Mouse (Mus musculus): ENCODE measurements around the gene Hmox2.
A peak's percentile ranks its signal among the peaks of the same experiment; 100 is the strongest.
"Not testable (repeated sequence)": the region's sequence is repeated elsewhere in the genome, so short reads cannot be mapped to it uniquely, and the experiment has no call there.

Gene Hmox2

DNA sequence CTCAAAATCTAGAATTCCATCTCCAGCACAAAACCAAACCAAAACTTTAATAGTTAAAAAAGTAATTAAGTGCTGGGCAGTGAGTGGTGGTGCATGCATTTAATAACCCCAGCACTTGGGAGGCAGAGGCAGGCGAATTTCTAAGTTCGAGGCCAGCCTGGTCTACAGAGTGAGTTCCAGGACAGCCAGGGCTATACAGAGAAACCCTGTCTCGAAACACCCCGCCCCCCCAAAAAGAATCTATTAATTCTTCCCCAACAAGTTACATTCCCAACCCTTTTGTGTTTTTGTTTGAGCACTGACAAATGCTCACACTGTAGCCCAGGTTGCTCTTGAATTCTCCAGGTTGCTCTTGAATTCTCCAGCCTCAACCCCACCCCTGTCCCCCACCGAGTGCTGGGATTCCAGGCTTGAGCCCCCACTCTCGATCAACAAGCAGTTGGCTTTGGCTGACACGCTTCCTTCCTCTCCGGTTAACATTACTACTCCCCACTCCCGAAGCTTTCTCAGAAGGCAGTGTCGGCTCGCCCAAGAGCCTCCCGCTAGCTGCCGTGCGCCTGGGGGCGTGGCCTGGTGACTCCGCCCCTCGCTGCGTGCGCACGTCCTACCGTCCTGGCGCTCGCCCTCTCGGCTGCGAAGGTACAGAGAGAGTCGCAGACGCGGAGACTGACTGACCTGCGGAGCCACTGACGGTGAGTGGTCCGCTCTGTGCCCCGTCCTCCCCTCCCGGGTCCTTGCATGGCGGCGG lies at the start of gene Hmox2:
TSS of gene Hmox2 (plus strand) at position 582 of the 748 bp plus-strand sequence.
- DNase-seq, result peak; percentile 97

DNA sequence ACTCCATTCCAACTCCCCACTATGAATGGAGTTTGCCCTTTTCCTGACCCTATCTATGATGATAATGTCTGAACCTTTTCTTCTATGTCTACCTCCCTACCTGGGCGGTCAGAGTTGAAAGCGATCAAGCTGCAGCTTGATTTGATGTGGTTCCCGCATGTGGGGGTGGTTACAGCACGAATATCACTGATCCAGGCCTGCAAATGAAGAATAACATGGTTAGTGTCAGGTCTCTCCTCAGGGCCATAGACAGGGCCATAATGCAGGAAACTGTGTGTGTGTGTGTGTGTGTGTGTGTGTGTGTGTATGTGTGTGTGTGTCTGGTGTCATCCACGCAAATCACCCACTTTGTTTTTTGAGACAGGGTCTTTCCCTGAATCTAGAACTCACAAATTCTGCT lies 49.3 kb upstream of the Hmox2 start:
- DNase-seq, result no peak

DNA sequence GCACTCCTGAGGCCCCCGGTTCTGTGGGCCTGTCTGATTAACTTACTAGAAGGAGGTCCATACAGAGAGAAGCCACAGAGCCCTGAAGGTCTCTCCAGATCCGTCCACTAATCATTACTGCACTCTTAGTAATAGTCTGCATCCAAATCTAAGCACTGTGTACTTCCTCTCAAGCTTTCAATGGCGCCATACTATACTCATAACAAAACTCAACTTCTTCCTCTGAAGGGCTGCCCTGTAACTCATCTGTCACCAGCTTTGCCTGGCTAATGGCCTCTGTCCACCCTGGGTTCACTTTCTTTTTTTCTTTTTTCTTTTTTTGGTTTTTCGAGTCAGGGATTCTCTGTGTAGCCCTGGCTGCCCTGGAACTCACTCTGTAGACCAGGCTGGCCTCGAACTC lies 48.1 kb upstream of the Hmox2 start:
- DNase-seq, result no peak

DNA sequence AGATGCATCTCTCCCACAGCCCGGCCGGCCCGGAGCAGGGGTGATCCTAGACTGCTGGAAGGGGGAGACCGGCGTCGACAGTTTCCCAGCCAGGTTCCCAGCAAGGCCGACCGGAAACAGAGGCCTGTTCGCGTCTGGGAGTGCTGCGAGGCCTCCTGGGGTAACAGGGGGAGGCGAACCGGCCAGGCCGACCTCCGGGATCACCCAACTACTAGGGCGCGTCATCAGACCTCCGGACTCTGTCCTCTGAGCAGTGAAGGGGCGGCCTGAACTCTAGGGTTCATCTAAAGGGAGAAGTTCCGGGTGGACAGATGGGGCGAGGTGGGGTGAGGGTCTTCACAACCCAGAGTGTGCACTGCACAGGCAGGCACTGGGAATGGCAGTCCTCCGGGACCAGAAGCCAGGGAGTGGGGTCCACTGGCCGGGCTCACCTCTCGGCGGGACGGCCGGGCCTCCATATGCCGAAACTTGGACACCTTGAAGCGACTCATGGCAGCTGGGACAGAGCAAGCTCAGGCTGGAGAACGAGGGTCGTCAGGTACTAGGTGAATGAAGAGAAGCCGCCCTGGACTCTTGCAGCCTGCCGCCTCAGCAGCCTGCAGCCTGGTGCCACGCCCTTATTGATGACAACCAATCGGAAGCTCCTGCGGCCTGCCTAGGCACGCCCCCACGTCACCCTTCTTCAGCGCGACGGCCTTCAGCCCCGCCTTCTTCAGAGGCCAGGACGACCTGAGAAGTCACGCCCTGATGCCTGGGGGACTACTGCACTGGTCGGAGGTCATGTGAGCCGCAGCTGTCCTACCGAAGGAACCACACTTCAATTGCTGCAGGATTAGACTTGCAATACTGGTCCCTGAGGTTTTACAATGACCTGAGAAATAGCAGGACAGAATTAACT lies 46.8 kb upstream of the Hmox2 start, which contains the start of gene Coro7:
TSS of gene Coro7 (minus strand) at position 657 of the 898 bp plus-strand sequence.
- peak; percentile 94 for DNase-seq

DNA sequence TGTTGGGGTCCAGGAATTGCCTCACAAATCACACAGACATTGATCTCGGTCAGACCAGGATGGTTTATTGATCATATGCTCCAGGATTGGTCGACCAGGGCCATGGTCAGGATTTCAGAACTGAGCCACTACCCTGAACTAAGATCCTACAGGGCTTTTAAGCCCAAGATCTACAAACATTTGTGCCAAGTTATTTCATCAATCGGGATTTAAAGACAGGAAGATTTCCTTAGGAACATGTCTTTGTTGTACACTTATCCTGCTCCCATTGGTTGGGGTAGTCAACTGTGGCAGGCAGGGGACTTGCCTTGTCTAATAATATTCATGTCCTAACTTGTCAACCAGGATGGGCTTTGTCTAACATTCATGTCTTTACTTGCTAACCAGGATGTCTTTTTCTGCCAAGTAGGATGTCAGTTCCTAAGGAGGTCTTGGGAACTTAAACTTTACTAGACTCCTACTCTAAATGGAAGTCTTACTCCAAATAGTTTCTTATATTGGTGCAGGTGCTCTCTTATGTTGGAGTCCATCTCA lies 45.2 kb upstream of the Hmox2 start:
- not testable (repeated sequence) for DNase-seq

DNA sequence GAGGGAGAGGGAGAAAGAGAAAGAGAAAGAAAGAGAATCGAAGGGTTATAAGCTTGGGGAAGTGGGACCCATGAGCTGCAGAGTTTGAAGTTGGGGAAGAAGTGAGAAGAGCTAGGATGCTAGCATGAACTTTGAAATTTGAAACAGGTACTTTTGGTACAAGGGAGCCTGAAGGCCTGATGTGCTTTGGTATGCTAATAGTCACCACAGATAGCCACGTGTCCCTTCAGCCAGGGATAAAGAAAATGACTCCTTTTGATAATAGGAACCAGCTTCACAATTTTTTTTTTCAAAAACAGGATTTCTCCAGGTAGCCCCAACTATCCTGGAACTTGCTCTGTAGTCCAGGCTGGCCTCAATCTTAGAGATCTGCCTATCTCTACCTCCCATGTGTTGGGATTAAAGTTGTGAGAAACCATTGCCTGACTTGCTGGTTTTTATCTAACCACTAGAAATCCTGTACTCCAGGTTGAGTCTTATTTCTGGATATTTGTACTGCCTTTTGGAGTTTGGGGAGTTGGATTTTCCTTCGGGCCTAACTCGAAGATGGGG lies 43.5 kb upstream of the Hmox2 start:
- no peak for DNase-seq

GRCm38 (mm10) chr16:4683193-4683580 lies 43.0 kb upstream of the Hmox2 start:
- no peak for DNase-seq

- DNase-seq, result peak; percentile 98
Measured at GRCm38 (mm10) chr16:4683581-4684456, 42.3 kb upstream of the Hmox2 start.

- DNase-seq, result no peak
Measured at GRCm38 (mm10) chr16:4684457-4684791, 41.7 kb upstream of the Hmox2 start.

DNA sequence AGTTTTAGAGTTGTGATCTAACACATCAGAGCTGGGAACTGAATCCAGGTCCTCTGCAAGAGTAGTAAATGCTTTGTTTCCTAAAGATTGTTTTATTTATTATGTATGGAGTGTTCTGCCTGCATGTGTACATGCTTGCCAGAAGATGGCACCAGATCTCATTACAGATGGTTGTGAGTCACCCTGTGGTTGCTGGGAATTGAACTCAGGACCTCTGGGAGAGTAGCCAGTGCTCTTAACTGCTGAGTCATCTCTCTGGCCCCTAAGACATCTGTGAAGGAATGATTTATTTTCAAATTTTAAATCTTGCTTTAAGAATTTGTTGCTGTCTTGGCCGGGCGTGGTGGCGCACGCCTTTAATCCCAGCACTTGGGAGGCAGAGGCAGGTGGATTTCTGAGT lies 36.8 kb upstream of the Hmox2 start:
- DNase-seq, result not testable (repeated sequence)

GRCm38 (mm10) chr16:4701211-4701610 lies 24.9 kb upstream of the Hmox2 start:
- DNase-seq, result no peak

- no peak for DNase-seq
Measured at GRCm38 (mm10) chr16:4702646-4703045, 23.5 kb upstream of the Hmox2 start.

GRCm38 (mm10) chr16:4705541-4705940 lies 20.6 kb upstream of the Hmox2 start:
- DNase-seq, result no peak

DNA sequence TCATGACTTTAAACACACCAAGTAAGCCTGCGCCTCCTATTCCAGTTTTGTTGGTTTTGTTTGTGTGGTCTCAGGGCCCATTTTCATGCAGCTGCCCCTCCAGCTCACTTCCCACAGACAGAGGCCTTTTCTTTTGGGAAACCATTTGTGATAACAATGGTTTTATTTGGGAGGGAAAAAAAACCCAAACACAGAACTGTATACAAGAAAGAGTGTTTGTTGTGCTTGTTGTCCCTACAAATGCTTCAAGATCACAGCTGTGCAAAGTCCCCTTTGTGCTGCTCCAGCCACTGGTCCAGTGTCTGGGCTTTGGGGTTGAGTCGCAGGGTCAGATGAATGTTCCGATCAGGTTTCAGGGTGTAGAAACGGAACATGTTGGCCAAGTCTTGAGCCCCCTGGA lies 15.0 kb upstream of the Hmox2 start:
- DNase-seq, result no peak

DNA sequence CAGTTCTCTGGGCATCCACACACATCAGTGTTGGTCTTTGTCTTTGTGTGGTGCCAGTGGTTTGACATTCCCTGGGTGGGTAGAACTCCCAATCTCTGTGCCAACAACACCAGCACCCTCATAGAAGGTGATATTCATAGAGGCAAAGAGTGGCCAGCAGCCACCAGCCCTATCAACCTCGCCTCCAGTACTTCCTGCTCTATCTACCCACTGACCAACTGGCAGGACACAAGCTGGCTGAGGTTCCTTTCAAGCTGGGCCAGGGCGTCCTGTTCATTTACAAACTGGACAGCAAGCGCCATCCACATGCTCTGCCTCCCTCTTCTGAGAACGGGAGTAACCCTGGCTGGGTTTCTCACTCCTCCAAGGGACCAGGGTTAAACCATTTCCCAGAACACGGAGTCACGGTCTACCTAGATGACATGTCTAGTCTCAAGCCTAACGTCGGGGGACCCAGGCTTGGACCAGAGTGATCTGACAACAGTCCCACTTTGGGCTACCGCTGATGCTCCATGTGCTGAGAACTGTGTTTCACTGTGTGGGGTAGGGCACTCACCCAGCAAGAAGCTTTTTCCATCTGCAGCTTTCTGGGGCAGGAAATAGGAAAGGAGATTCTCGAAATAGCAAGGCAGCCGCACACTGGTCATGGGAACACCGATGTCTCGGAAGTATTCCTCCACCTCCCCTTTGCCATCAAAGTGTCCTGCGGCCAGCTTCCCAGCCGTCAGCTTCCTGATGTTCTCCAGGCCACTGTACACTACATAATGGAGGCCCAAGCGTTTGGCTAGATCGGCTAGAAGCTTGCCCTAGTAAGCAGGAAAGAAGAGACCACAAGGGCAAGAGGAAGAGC lies 12.1 kb upstream of the Hmox2 start:
- no peak for DNase-seq

GRCm38 (mm10) chr16:4717866-4718265 lies 8.3 kb upstream of the Hmox2 start:
- no peak for DNase-seq

- DNase-seq, result peak; percentile 74
Measured at GRCm38 (mm10) chr16:4718753-4719518, 7.2 kb upstream of the Hmox2 start, which contains the start of gene Nmral1. Gene Nmral1 (minus strand): TSS chr16:4719356.

DNA sequence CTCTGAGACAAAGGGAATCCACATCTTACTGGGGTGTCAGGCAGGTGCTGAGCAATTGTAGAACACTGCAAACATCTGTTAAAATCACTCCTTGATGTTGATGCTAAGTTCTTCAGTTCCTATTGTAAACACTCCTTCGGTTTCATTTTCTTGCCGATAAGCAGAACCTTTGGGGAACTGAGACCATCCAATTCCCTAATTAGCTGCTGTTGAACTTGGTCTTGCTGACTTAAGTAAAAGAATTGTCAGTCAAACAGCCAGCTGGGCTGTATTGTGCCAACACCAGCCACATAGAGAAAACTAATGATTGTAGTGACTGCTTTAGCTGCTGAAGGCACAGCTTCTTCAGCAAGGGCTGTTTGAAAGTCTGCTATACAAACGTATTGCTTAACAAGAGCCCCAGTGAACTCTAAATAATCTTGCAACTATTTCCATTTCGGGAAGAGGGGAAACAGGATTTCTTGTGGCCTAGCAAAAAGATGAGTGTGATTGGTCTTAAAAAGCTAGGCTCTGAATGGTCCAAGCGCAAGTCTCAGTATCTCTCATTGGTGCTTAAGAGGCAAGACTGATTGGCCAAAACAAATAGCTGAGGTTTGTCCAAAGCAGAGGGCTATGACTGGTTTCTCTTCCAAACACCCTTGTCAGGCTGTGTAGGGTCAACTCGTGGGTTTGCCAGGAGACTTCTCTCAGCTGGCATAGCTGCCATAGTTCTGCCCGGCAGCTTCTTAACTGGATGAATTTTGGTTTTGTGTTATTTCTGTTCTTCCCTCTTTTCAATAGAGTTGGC lies 3.8 kb upstream of the Hmox2 start:
- no peak for DNase-seq

DNA sequence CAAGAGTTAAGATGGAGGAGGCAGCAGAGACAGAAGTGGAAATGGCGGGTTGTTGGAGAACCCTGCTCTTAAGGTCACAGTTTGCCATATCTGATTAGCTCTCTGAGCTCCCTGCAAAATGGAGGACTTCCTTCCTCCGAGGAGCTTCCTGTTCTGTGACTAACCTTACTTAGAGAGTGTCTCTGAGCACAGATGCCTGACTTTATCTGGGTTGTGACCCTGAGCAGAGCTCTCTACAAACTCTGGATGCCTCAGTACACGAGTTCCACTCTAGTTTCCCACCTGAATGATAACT lies 3.3 kb upstream of the Hmox2 start:
- no peak for DNase-seq

- peak; percentile 28 for DNase-seq
Measured at GRCm38 (mm10) chr16:4725266-4725665, 895 bp upstream of the Hmox2 start.
